Mouse (Mus musculus) lung, embryonic 15.5 days (tissue): ENCODE results near the gene Stx8. TPM values are rescaled to one million over a fixed set of nuclear protein-coding genes. Genes with fewer than 3 reads are reported as not detected.

Source experiments
- ATAC-seq: fragments of 200-750 bp; cut with Nextera tagmentation; 2 replicates; pipeline ENCODE4 v1.8.0; 2017; ENCODE audit warnings: moderate number of reproducible peaks, borderline replicate concordance; ENCODE audit not compliant: low FRiP score, low TSS enrichment; ENCODE audit errors: extremely low read depth
- H3K27ac ChIP-seq: fragments of 300-500 bp; sonication (generic); 2 replicates; pipeline ENCODE4 v1.5.1; 2015; ENCODE audit warnings: moderate library complexity, mild to moderate bottlenecking, inconsistent platforms
- H3K27me3 ChIP-seq: fragments of 300-500 bp; sonication (generic); 2 replicates; pipeline ENCODE4 v1.6.1; 2015; ENCODE audit warnings: inconsistent platforms
- H3K36me3 ChIP-seq: fragments of 300-500 bp; sonication (generic); 2 replicates; pipeline ENCODE4 v1.6.1; 2015; ENCODE audit warnings: inconsistent platforms
- H3K4me1 ChIP-seq: fragments of 300-500 bp; sonication (generic); 2 replicates; pipeline ENCODE4 v1.6.1; 2015; ENCODE audit warnings: inconsistent platforms
- H3K4me2 ChIP-seq: fragments of 300-500 bp; sonication (generic); 2 replicates; pipeline ENCODE4 v1.6.1; 2015; ENCODE audit warnings: inconsistent platforms, mild to moderate bottlenecking, moderate library complexity
- H3K4me3 ChIP-seq: fragments of 300-500 bp; sonication (generic); 2 replicates; pipeline ENCODE4 v1.5.1; 2015; ENCODE audit warnings: mild to moderate bottlenecking, inconsistent platforms
- H3K9ac ChIP-seq: fragments of 300-500 bp; sonication (generic); 2 replicates; pipeline ENCODE4 v1.6.1; 2015; ENCODE audit warnings: inconsistent platforms
- H3K9me3 ChIP-seq: fragments of 300-500 bp; sonication (generic); 2 replicates; pipeline ENCODE4 v1.6.1; 2016; ENCODE audit warnings: inconsistent platforms
- WGBS: fragments of 180-500 bp; shearing (Covaris S2); methylation state at CpG from one replicate; pipeline ENCODE4 v1.1.7; 2015; 5-methylcytosine and 5-hydroxymethylcytosine counted together
- polyA plus RNA-seq: library from polyadenylated mRNA; unstranded; fragments of >200 nt; fragmentation: Nextera tagmentation; extraction: Ambion mirVana; gene quantifications from 2 replicates; pipeline ENCODE4 v1.2.1, GENCODE M21; 2015

Stx8 gene
- polyA plus RNA-seq, 1 experiment from 2014 or later = 52.1 TPM

GRCm38 (mm10) chr11:68023811-68024369 is 57.9 kb downstream of the Stx8 start:
- H3K27ac ChIP-seq = peak overlapping the region; percentile 75
- no peaks in the 10 kb centered on the region for H3K36me3 ChIP-seq
- H3K9ac ChIP-seq = no peak overlapping the region
- 31% methylated on average over 8 of the region's 8 CpGs for WGBS
- H3K4me3 ChIP-seq = no peak overlapping the region
- H3K27me3 ChIP-seq = no peaks in the 10 kb centered on the region
- H3K4me2 ChIP-seq = no peak overlapping the region
- H3K4me1 ChIP-seq = peaks cover 17% of the 10 kb centered on the region
- no peak for ATAC-seq
- no peaks in the 10 kb centered on the region for H3K9me3 ChIP-seq

- Histone ChIP-seq H3K36me3 (no peaks in the 10 kb centered on the region), H3K9me3 (no peaks in the 10 kb centered on the region), H3K9ac (no peak overlapping the region), H3K4me1 (peaks cover 20% of the 10 kb centered on the region), H3K4me2 (no peak overlapping the region), H3K27me3 (no peaks in the 10 kb centered on the region), H3K4me3 (no peak overlapping the region), H3K27ac (no peak overlapping the region)
- ATAC-seq = no peak
- WGBS = 78% methylated on average over 5 of the region's 5 CpGs
These were observed 60.6 kb downstream of the Stx8 start for GRCm38 (mm10) chr11:68026590-68026989.

- H3K27me3 ChIP-seq = no peaks in the 10 kb centered on the region
- WGBS = 53% methylated on average over 4 of the region's 4 CpGs
- no peak overlapping the region for H3K27ac ChIP-seq
- ATAC-seq = no peak
- no peak overlapping the region for H3K9ac ChIP-seq
- no peak overlapping the region for H3K4me2 ChIP-seq
- no peaks in the 10 kb centered on the region for H3K9me3 ChIP-seq
- no peak overlapping the region for H3K4me3 ChIP-seq
- peaks cover 4% of the 10 kb centered on the region; the same call in 1 of the 2 replicates for H3K4me1 ChIP-seq
- no peaks in the 10 kb centered on the region for H3K36me3 ChIP-seq
These were observed 63.1 kb downstream of the Stx8 start for GRCm38 (mm10) chr11:68029079-68029478.

- Histone ChIP-seq H3K27me3 (no peaks in the 10 kb centered on the region), H3K9ac (no peak overlapping the region), H3K9me3 (no peaks in the 10 kb centered on the region), H3K36me3 (no peaks in the 10 kb centered on the region), H3K4me2 (no peak overlapping the region), H3K4me1 (0 out of 2 replicates have a peak, but pooled peaks cover 4% of the 10 kb centered on the region), H3K4me3 (no peak overlapping the region), H3K27ac (no peak overlapping the region)
- ATAC-seq = no peak
- WGBS = 50% methylated on average over 3 of the region's 3 CpGs
These were observed 63.9 kb downstream of the Stx8 start for GRCm38 (mm10) chr11:68029871-68030270.

GRCm38 (mm10) chr11:68030771-68031170 is 64.8 kb downstream of the Stx8 start:
- WGBS = 100% methylated on average over 1 of the region's 1 CpGs
- H3K9ac ChIP-seq = no peak overlapping the region
- no peak overlapping the region for H3K4me3 ChIP-seq
- H3K4me1 ChIP-seq = 0 out of 2 replicates have a peak, but pooled peaks cover 4% of the 10 kb centered on the region
- H3K36me3 ChIP-seq = no peaks in the 10 kb centered on the region
- H3K27me3 ChIP-seq = no peaks in the 10 kb centered on the region
- no peaks in the 10 kb centered on the region for H3K9me3 ChIP-seq
- no peak for ATAC-seq
- H3K27ac ChIP-seq = no peak overlapping the region
- no peak overlapping the region for H3K4me2 ChIP-seq

GRCm38 (mm10) chr11:68032448-68032847 is 66.5 kb downstream of the Stx8 start:
- Histone ChIP-seq H3K27ac (no peak overlapping the region), H3K27me3 (no peaks in the 10 kb centered on the region), H3K9ac (no peak overlapping the region), H3K4me3 (no peak overlapping the region), H3K9me3 (no peaks in the 10 kb centered on the region), H3K36me3 (no peaks in the 10 kb centered on the region), H3K4me1 (peaks cover 19% of the 10 kb centered on the region), H3K4me2 (no peak overlapping the region)
- ATAC-seq = no peak
- WGBS = 71% methylated on average over 2 of the region's 2 CpGs

GRCm38 (mm10) chr11:68033331-68033926 is 67.4 kb downstream of the Stx8 start:
- Histone ChIP-seq H3K4me3 (no peak overlapping the region), H3K9ac (no peak overlapping the region), H3K4me2 (no peak overlapping the region), H3K36me3 (no peaks in the 10 kb centered on the region), H3K27ac (no peak overlapping the region), H3K27me3 (no peaks in the 10 kb centered on the region), H3K9me3 (no peaks in the 10 kb centered on the region), H3K4me1 (peaks cover 22% of the 10 kb centered on the region)
- no peak for ATAC-seq
- WGBS = 81% methylated on average over 11 of the region's 11 CpGs

GRCm38 (mm10) chr11:68034422-68034821 is 68.4 kb downstream of the Stx8 start:
- WGBS = 49% methylated on average over 5 of the region's 5 CpGs

GRCm38 (mm10) chr11:68035303-68035891 is 69.4 kb downstream of the Stx8 start:
- ATAC-seq = no peak
- no peaks in the 10 kb centered on the region for H3K9me3 ChIP-seq
- 70% methylated on average over 4 of the region's 4 CpGs for WGBS
- no peak overlapping the region for H3K4me2 ChIP-seq
- peaks cover 22% of the 10 kb centered on the region for H3K4me1 ChIP-seq
- no peaks in the 10 kb centered on the region for H3K36me3 ChIP-seq
- H3K9ac ChIP-seq = no peak overlapping the region
- H3K4me3 ChIP-seq = no peak overlapping the region
- no peak overlapping the region for H3K27ac ChIP-seq
- no peaks in the 10 kb centered on the region for H3K27me3 ChIP-seq

More at GRCm38 (mm10) chr11:68034422-68034821, 68.4 kb downstream of the Stx8 start:
- Histone ChIP-seq H3K9ac (no peak overlapping the region), H3K9me3 (no peaks in the 10 kb centered on the region), H3K27me3 (no peaks in the 10 kb centered on the region), H3K36me3 (no peaks in the 10 kb centered on the region), H3K4me3 (no peak overlapping the region), H3K27ac (no peak overlapping the region), H3K4me1 (peaks cover 22% of the 10 kb centered on the region), H3K4me2 (no peak overlapping the region)
- ATAC-seq = no peak

- no peak for ATAC-seq
- peak overlapping the region; percentile 44; the same call in 1 of the 2 replicates for H3K27ac ChIP-seq
- no peaks in the 10 kb centered on the region for H3K27me3 ChIP-seq
- H3K4me1 ChIP-seq = peaks cover 18% of the 10 kb centered on the region
- no peaks in the 10 kb centered on the region for H3K36me3 ChIP-seq
- H3K9ac ChIP-seq = no peak overlapping the region
- no peak overlapping the region for H3K4me3 ChIP-seq
- no peak overlapping the region for H3K4me2 ChIP-seq
- no peaks in the 10 kb centered on the region for H3K9me3 ChIP-seq
- WGBS = 49% methylated on average over 20 of the region's 20 CpGs
These were observed 70.4 kb downstream of the Stx8 start for GRCm38 (mm10) chr11:68036133-68036959.

- Histone ChIP-seq H3K4me2 (no peak overlapping the region), H3K27me3 (no peaks in the 10 kb centered on the region), H3K36me3 (no peaks in the 10 kb centered on the region), H3K4me1 (peaks cover 18% of the 10 kb centered on the region), H3K4me3 (no peak overlapping the region), H3K9me3 (no peaks in the 10 kb centered on the region), H3K9ac (no peak overlapping the region), H3K27ac (peak overlapping the region; percentile 44; the same call in 1 of the 2 replicates)
- ATAC-seq = no peak
- 36% methylated on average over 9 of the region's 9 CpGs for WGBS
These were observed 71.1 kb downstream of the Stx8 start for GRCm38 (mm10) chr11:68037093-68037492.

- Histone ChIP-seq H3K27ac (no peak overlapping the region), H3K27me3 (no peaks in the 10 kb centered on the region), H3K9ac (no peak overlapping the region), H3K9me3 (no peaks in the 10 kb centered on the region), H3K36me3 (no peaks in the 10 kb centered on the region), H3K4me2 (no peak overlapping the region), H3K4me1 (peaks cover 18% of the 10 kb centered on the region), H3K4me3 (no peak overlapping the region)
- 54% methylated on average over 2 of the region's 2 CpGs for WGBS
- no peak for ATAC-seq
These were observed 72.1 kb downstream of the Stx8 start for GRCm38 (mm10) chr11:68038101-68038500.
